Mouse (Mus musculus) myocyte (in vitro differentiated cells): ENCODE data around the gene Usp7. TPM values are rescaled to one million over a fixed set of nuclear protein-coding genes. Genes with fewer than 3 reads are reported as not detected.

Experiments
- H3K27me3 ChIP-seq: one replicate; pipeline ENCODE4 v1.6.1; 2011; ENCODE audit not compliant: control insufficient read depth, insufficient read depth, insufficient read length
- H3K36me3 ChIP-seq: one replicate; pipeline ENCODE4 v1.6.1; 2011; ENCODE audit not compliant: control insufficient read depth, insufficient read depth
- H3K4me2 ChIP-seq: one replicate; pipeline ENCODE4 v1.6.1; 2011; ENCODE audit warnings: low read depth, control low read depth
- H3K4me3 ChIP-seq: one replicate; pipeline ENCODE4 v1.5.1; 2011; ENCODE audit warnings: mild to moderate bottlenecking, control low read depth, moderate library complexity
- H3K79me2 ChIP-seq: one replicate; pipeline ENCODE4 v1.6.1; 2011; ENCODE audit not compliant: control insufficient read depth, insufficient read depth
- H3ac ChIP-seq: one replicate; pipeline ENCODE4 v1.6.1; 2011; ENCODE audit not compliant: control insufficient read depth, insufficient read length
- CEBPB ChIP-seq: IDR thresholded peaks from 2 replicates; pipeline ENCODE4 v1.6.1; 2011; ENCODE audit warnings: mild to moderate bottlenecking, moderate library complexity; ENCODE audit not compliant: poor library complexity, insufficient read depth, severe bottlenecking
- E2F4 ChIP-seq: IDR thresholded peaks from one replicate; pipeline ENCODE4 v1.6.1; 2011; ENCODE audit warnings: mild to moderate bottlenecking, control low read depth, moderate library complexity; ENCODE audit not compliant: insufficient read depth
- MAX ChIP-seq: IDR thresholded peaks from one replicate; pipeline ENCODE4 v1.6.1; 2011; ENCODE audit warnings: low read depth, mild to moderate bottlenecking, control low read depth
- MYOD1 ChIP-seq, 3 experiments: IDR thresholded peaks; one replicate each; pipeline ENCODE4 v1.6.1; 2011; ENCODE audit warnings: control low read depth in 2 of 3, low read depth in 2 of 3, mild to moderate bottlenecking in 2 of 3, moderate library complexity in 1 of 3; ENCODE audit not compliant: insufficient read length in 2 of 3, control insufficient read depth in 1 of 3
- MYOG ChIP-seq, 3 experiments: IDR thresholded peaks; one replicate each; pipeline ENCODE4 v1.6.1; 2011; ENCODE audit warnings: control low read depth in 2 of 3, low read depth in 2 of 3, mild to moderate bottlenecking in 2 of 3; ENCODE audit not compliant: insufficient read length in 2 of 3, control insufficient read depth in 1 of 3, insufficient read depth in 1 of 3
- POLR2A ChIP-seq: IDR thresholded peaks from one replicate; pipeline ENCODE4 v1.6.1; 2011; ENCODE audit warnings: low read depth, mild to moderate bottlenecking, control low read depth, moderate library complexity; ENCODE audit not compliant: insufficient read length
- POLR2AphosphoS2 ChIP-seq: IDR thresholded peaks from one replicate; pipeline ENCODE4 v1.6.1; 2011; ENCODE audit warnings: low read depth, control low read depth; ENCODE audit not compliant: insufficient read length
- REST ChIP-seq: IDR thresholded peaks from one replicate; pipeline ENCODE4 v1.6.1; 2011; ENCODE audit warnings: mild to moderate bottlenecking, control low read depth, moderate library complexity; ENCODE audit not compliant: insufficient read depth, insufficient read length
- SRF ChIP-seq: IDR thresholded peaks from one replicate; pipeline ENCODE4 v1.6.1; 2011; ENCODE audit warnings: low read depth; ENCODE audit not compliant: control insufficient read depth, insufficient read length
- TCF12 ChIP-seq: IDR thresholded peaks from one replicate; pipeline ENCODE4 v1.6.1; 2011; ENCODE audit warnings: mild to moderate bottlenecking, control low read depth; ENCODE audit not compliant: poor library complexity, insufficient read depth, severe bottlenecking
- TCF3 ChIP-seq: IDR thresholded peaks from one replicate; pipeline ENCODE4 v1.6.1; 2011; ENCODE audit warnings: low read depth, control low read depth; ENCODE audit not compliant: insufficient read length
- USF1 ChIP-seq: IDR thresholded peaks from one replicate; pipeline ENCODE4 v1.6.1; 2011; ENCODE audit warnings: low read depth, mild to moderate bottlenecking, control low read depth, moderate library complexity
- polyA plus RNA-seq: library from polyadenylated mRNA; unstranded; fragments of >200 nt; fragmentation: generic; extraction: Trizol; gene quantifications from one replicate; pipeline ENCODE4 v1.2.1, GENCODE M21; 2012; ENCODE audit warnings: missing spikeins

Gene Usp7
- polyA plus RNA-seq, 1 experiment = 24.0 TPM

DNA sequence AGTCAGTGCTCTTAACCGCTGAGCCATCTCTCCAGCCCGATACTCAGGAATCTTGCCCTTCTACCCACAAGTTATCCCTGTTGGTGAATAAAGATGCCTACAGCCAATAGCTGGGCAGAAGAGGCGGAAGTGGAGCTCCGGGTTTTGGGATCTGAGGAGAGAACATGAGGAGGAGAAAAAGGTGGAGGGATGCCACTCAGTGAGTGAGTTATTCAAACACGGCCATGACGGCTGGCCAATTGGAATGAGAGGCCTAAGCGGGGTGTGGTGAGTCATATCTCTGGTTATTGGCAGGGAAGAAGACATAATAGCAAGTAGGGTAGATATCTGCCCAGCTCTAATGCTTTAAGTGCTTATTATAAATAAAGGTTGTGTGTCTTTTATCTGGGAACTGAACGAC, 43.2 kb downstream of the Usp7 start:
- no peaks in the 10 kb centered on the region for H3K79me2 ChIP-seq
- no peak for TF ChIP-seq MAX
- no peak for TF ChIP-seq SRF
- TF ChIP-seq E2F4 = no peak
- no peak for TF ChIP-seq MYOD1 (IDR thresholded peaks at IDR 0.05; ENCODE audit: control insufficient read depth in 1 of 3, insufficient read length in 2 of 3, low read depth in 2 of 3)
- no peak for TF ChIP-seq USF1
- no peak for TF ChIP-seq POLR2AphosphoS2
- no peak for TF ChIP-seq MYOG (IDR thresholded peaks at IDR 0.05; ENCODE audit: control insufficient read depth in 1 of 3, insufficient read depth in 1 of 3, insufficient read length in 2 of 3, low read depth in 2 of 3)
- no peak for TF ChIP-seq REST
- no peak for TF ChIP-seq TCF12
- TF ChIP-seq TCF3 = no peak
- TF ChIP-seq POLR2A = no peak
- no peak for TF ChIP-seq CEBPB
- H3K4me3 ChIP-seq = no peak overlapping the region
- H3K4me2 ChIP-seq = no peak overlapping the region
- H3ac ChIP-seq = no peak overlapping the region
- H3K27me3 ChIP-seq = no peaks in the 10 kb centered on the region
- H3K36me3 ChIP-seq = no peaks in the 10 kb centered on the region

DNA sequence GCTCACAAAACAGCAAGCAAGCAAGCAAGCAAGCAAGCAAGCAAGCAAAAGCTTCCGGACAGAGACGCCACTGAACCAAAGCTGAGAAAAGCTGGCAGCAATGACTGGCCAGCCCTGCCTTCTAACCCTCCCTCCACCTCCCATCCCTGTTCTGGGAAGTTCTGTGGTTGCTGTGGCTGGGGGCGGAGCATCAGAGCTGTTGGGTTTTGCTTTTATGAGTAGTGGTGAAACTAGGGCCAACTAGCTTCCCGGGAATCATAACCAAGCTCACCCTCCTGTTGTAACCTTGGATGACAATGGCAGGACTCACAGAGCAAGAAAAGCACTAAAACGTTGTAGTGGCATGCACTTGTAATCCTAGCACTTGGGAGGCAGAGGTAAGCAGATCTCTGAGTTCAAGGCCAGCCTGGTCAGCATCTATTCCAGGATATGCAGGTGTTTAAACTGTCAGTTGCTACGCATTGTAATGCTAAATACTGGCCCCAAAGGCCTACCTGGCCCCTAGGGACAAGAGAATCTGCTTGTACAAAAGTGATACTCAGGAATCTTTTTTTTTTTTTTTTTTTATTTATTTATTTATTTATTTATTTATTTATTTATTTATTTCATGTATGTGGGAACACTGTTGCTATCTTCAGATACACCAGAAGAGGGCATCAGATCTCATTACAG, 43.8 kb downstream of the Usp7 start:
- Histone ChIP-seq H3K4me2 (peak overlapping the region; percentile 15), H3K79me2 (no peaks in the 10 kb centered on the region), H3K27me3 (no peaks in the 10 kb centered on the region), H3K36me3 (no peaks in the 10 kb centered on the region), H3K4me3 (no peak overlapping the region), H3ac (no peak overlapping the region)
- TF ChIP-seq TCF12 = no peak
- no peak for TF ChIP-seq MYOG (IDR thresholded peaks at IDR 0.05; ENCODE audit: control insufficient read depth in 1 of 3, insufficient read depth in 1 of 3, insufficient read length in 2 of 3, low read depth in 2 of 3)
- no peak for TF ChIP-seq POLR2AphosphoS2
- no peak for TF ChIP-seq MAX
- no peak for TF ChIP-seq POLR2A
- no peak for TF ChIP-seq CEBPB
- TF ChIP-seq USF1 = no peak
- TF ChIP-seq TCF3 = no peak

- TF ChIP-seq USF1 (no peak), MYOD1 (IDR thresholded peaks at IDR 0.05; ENCODE audit: control insufficient read depth in 1 of 3, insufficient read length in 2 of 3, low read depth in 2 of 3) (no peak), POLR2AphosphoS2 (no peak), POLR2A (no peak), TCF3 (no peak), E2F4 (no peak), SRF (no peak), CEBPB (no peak), TCF12 (no peak), MYOG (IDR thresholded peaks at IDR 0.05; ENCODE audit: control insufficient read depth in 1 of 3, insufficient read depth in 1 of 3, insufficient read length in 2 of 3, low read depth in 2 of 3) (no peak), REST (no peak), MAX (no peak)
- Histone ChIP-seq H3ac (no peak overlapping the region), H3K79me2 (no peaks in the 10 kb centered on the region), H3K27me3 (no peaks in the 10 kb centered on the region), H3K36me3 (no peaks in the 10 kb centered on the region), H3K4me2 (peak overlapping the region; percentile 15), H3K4me3 (no peak overlapping the region)
These were observed 44.3 kb downstream of the Usp7 start for GRCm38 (mm10) chr16:8747772-8748171.

DNA sequence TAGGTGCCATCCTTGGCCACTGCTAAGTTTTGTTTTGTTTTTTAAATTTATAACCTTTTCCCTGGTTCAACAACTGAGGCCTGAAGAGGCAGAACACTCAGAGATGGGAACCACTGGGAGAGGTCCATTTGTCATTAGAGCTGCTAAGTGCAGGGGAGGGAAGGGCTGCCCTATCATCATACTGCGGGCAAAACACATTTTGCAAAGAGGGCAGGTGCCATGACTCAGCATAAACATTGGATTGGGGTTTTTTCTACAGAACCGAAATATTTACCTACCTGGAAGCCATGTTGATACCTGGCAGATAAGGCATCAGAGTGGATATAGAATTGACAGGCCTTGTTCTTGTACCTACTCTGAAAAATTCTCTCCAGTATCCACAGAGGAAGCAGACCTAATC, 45.6 kb downstream of the Usp7 start:
- Histone ChIP-seq H3K27me3 (no peaks in the 10 kb centered on the region), H3ac (no peak overlapping the region), H3K36me3 (no peaks in the 10 kb centered on the region), H3K4me2 (no peak overlapping the region), H3K4me3 (no peak overlapping the region), H3K79me2 (no peaks in the 10 kb centered on the region)
- no peak for TF ChIP-seq USF1
- TF ChIP-seq POLR2AphosphoS2 = no peak
- TF ChIP-seq MAX = no peak
- no peak for TF ChIP-seq CEBPB
- no peak for TF ChIP-seq REST
- TF ChIP-seq MYOG (IDR thresholded peaks at IDR 0.05; ENCODE audit: control insufficient read depth in 1 of 3, insufficient read depth in 1 of 3, insufficient read length in 2 of 3, low read depth in 2 of 3) = no peak
- no peak for TF ChIP-seq TCF3
- TF ChIP-seq TCF12 = no peak
- no peak for TF ChIP-seq SRF
- no peak for TF ChIP-seq POLR2A
- no peak for TF ChIP-seq E2F4
- TF ChIP-seq MYOD1 (IDR thresholded peaks at IDR 0.05; ENCODE audit: control insufficient read depth in 1 of 3, insufficient read length in 2 of 3, low read depth in 2 of 3) = no peak

GRCm38 (mm10) chr16:8745751-8746150, 46.4 kb downstream of the Usp7 start:
- no peaks in the 10 kb centered on the region for H3K36me3 ChIP-seq
- no peak overlapping the region for H3K4me3 ChIP-seq
- H3K79me2 ChIP-seq = no peaks in the 10 kb centered on the region
- H3K27me3 ChIP-seq = no peaks in the 10 kb centered on the region
- no peak overlapping the region for H3K4me2 ChIP-seq
- H3ac ChIP-seq = no peak overlapping the region
- TF ChIP-seq MYOD1 (IDR thresholded peaks at IDR 0.05; ENCODE audit: control insufficient read depth in 1 of 3, insufficient read length in 2 of 3, low read depth in 2 of 3) = no peak
- no peak for TF ChIP-seq USF1
- TF ChIP-seq MAX = no peak
- no peak for TF ChIP-seq POLR2A
- TF ChIP-seq SRF = no peak
- no peak for TF ChIP-seq POLR2AphosphoS2
- TF ChIP-seq TCF12 = no peak
- no peak for TF ChIP-seq TCF3
- TF ChIP-seq REST = no peak
- TF ChIP-seq E2F4 = no peak
- TF ChIP-seq CEBPB = no peak
- TF ChIP-seq MYOG (IDR thresholded peaks at IDR 0.05; ENCODE audit: control insufficient read depth in 1 of 3, insufficient read depth in 1 of 3, insufficient read length in 2 of 3, low read depth in 2 of 3) = no peak
